Mouse (Mus musculus) cerebral cortex, adult 2 months (tissue): ENCODE measurements around the gene Gm5089.

Source experiments
- WGBS: fragments of 180-500 bp; shearing (Covaris S2); methylation state at CpG from one replicate; pipeline ENCODE4 v1.1.7; 2018; 5-methylcytosine and 5-hydroxymethylcytosine counted together

The Gm5089 gene

GRCm38 (mm10) chr14:122426529-122427203 lies 24.2 kb downstream of the Gm5089 start:
- 77% methylated on average over 10 of the region's 10 CpGs for WGBS

GRCm38 (mm10) chr14:122424441-122424840 lies 26.5 kb downstream of the Gm5089 start:
- 66% methylated on average over 3 of the region's 3 CpGs for WGBS

GRCm38 (mm10) chr14:122416166-122416771 lies 34.6 kb downstream of the Gm5089 start:
- 70% methylated on average over 4 of the region's 4 CpGs for WGBS

DNA sequence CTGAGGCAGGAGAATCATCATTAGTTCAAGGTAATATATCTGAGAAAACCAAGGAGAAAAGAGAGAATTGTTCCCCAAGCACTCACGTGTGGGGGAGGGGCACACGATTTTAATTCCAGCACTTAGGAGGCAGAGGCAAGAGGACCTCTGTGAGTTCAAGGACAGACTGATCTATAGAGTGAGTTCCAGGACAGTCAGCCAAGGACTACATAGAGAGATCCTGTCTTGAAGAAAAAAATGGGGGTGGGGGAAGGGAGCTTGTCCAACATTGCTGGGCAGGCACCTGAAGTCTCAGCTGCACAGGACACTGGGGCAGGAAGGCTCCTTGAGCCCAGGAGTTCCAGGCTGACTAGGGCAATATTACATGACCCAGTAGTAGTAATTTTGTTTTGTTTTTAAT lies 36.1 kb downstream of the Gm5089 start:
- 90% methylated on average over 2 of the region's 2 CpGs for WGBS

DNA sequence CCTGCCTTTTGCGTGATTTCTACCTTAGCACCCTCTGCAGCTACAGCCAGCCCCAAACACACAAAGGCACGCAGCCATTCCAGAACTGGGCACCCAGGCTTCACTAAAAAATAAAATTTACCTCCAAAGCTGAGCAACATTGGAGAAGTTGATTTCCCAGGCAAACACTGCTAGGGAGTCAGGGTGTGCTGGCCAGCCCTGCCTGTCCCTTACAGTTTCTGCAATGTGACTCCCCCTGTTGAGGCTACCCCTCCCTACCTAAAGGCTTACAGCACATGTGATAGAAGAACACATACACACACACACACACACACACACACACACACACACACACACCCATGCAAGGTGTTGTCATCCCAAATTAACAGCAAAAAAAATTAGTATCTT lies 37.4 kb downstream of the Gm5089 start:
- WGBS: 92% methylated on average over 2 of the region's 2 CpGs

DNA sequence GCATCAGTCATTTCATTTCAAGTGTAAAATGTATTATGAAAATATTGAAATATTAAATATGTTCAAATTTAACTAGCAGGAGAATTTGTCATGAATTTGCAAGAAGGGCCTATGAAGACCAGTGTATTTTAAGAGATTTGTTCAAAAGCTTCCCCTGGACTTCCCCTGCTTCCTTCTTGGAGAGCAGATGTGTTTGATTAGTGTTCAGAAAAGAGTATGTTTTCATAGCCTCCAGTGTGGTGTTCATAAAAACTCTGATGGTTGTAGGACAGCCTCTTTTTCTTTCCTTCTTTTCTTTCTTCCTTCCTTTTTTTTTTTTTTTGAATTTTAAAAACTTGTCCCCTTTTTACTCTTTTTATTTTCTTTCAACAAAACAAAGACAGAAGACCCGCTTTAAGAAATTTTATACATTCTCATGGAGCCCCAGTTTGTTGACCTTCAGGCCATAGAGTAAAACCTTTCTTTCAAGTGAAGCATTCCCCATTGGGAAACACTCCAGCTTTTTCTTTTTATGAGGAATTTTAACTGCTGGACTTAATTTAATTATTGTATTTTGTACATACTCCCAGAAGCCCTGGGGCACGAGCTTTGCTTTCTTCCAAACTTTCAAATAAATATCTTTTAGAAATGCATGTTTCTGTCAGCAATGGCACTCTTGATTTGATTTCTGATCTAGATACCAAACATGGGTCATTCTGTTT lies 37.9 kb downstream of the Gm5089 start:
- 84% methylated on average over 2 of the region's 2 CpGs for WGBS

DNA sequence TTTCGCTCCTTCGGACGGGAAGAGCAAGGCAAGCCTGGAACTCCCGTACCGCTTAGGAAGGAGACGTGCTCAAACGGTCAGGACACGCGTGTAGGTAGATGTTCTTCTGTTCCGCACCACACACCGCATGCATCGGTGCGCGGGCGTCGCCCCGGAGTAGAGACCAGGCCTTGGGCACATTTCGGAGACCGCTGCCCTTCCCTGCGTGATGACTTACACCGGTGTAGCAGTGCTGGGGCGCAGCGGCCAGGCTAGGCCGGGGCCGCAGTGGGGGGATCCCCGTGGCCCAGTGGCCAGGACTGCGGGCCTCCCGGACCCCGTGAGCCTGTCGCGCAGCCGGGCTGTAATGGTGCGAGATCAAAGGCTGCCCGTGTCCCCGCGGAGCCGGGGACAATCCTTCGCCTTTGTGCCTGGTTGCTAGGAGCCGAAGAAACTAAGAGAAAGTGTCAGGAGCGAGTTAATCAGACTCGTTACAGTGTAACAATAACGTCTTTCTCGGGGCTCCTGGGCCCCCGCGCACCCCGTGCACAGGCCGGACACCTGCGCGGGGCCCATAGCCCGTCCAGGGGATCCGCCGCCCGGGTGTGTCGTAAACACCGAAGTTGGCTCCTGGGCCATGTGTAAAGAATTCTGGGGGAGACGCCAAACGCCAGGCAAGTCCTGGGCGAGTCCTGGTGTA lies 44.2 kb downstream of the Gm5089 start:
- WGBS: 6% methylated on average over 58 of the region's 58 CpGs

GRCm38 (mm10) chr14:122405897-122406540 lies 44.9 kb downstream of the Gm5089 start:
- WGBS: 14% methylated on average over 18 of the region's 18 CpGs

DNA sequence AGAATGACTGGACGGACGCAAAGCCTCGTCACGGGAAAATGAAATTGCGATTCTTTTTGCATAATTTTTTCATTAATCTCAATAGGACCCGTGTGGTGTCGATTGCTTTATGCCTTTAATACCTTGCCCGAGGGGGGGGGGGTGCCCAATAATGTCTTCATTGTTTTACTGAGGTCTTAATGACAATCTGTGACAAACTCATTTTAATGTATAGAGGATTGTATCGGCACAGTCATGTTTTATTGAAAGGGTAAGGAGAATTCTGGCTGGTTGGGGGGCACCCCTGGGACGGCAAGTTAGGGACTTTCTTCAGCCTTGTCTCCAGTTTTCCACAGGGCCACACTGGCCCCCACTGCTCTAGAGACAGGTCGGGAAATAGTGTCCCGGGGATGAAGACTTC lies 45.7 kb downstream of the Gm5089 start:
- WGBS: 63% methylated on average over 12 of the region's 12 CpGs

DNA sequence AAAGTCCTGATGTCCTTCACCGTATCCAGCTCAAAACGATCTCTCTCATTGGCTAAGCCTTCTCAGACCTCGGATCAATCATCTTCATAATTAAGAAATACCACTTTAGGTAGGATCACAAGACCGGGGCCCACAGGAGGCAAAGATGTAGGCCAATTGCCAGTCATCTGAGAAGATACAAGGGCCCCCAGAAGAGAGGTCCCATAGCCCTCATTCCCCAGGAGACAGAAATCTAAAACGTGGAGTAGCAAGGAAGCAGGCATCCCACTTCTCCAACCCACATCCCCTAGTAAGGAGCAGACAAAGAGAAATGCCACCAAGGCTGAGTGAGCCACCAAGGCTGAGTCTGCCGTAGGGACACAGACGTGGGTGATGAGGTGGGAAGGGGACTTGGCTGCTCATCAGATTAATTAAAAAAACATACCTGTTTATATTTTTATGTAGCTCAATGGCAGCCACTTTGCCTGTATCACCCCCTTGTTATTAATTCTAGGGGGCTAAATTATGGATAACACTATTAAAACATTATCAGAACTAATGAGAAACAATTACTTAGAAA lies 46.2 kb downstream of the Gm5089 start:
- 84% methylated on average over 7 of the region's 7 CpGs for WGBS

DNA sequence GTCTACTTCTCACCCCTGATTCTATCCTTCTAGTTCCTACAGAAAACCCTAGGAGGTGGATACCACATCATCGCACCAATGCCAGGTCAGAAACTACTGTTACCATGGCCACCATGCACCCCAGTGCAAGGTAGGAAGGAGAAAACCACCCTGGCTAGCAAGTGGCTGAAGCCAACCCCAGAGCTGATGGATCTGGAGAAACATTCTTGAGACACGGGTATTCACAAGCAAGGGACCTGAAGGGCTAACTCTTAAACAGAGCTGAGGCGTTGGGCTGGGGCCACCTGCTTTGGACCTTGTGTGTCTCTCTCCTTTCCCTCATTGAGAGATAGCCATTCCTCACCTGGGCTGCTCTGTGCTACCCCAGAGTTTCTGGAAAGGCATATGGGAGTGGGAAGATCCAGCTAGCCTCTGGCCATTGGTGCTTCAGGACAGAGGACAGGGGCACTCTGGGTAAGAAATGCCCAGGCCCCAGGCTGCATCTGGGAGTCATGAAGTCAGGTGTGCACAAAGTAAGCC lies 47.4 kb downstream of the Gm5089 start:
- 74% methylated on average over 3 of the region's 3 CpGs for WGBS

GRCm38 (mm10) chr14:122402716-122403258 lies 48.1 kb downstream of the Gm5089 start:
- WGBS: 45% methylated on average over 12 of the region's 12 CpGs

DNA sequence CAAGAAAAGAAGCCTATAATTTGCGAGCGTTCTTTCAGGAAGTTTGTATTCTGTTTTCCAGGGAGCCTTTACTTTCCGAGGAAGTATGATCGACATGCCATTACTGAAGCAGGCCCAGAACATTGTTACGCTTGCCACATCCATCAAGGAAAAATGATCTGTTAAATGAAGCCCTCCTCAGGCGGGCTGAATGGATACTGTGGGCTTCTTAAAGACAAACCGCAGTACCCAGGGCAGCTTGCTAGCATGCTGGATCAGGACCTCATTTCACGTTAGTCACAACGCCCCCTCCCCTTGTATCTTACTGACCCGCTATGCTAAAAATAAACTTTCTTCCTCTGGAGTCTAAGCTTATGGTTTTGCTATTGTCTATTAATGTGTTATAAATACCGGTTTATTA lies 49.0 kb downstream of the Gm5089 start:
- WGBS: 84% methylated on average over 11 of the region's 11 CpGs

DNA sequence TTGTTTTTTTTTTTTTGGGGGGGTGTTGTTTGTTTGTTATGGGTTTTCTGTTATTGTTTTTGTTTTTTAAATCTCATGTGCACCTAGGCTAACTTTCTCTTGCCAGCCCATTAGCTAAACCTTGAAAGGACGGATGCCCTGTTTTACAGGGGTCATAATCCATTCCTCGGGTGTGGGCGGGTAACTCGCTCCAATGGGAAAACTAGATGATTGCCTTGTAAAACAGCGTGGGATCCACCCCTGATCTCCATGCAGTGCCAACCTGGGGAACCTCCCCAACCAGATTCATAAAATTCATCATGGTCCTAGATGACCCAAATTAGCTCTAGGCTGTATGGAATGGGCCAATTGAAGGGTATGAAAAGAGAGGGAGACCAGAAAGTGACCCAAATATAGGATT lies 51.0 kb downstream of the Gm5089 start:
- 96% methylated on average over 5 of the region's 5 CpGs for WGBS

GRCm38 (mm10) chr14:122398676-122399075 lies 52.2 kb downstream of the Gm5089 start:
- 68% methylated on average over 4 of the region's 4 CpGs for WGBS

DNA sequence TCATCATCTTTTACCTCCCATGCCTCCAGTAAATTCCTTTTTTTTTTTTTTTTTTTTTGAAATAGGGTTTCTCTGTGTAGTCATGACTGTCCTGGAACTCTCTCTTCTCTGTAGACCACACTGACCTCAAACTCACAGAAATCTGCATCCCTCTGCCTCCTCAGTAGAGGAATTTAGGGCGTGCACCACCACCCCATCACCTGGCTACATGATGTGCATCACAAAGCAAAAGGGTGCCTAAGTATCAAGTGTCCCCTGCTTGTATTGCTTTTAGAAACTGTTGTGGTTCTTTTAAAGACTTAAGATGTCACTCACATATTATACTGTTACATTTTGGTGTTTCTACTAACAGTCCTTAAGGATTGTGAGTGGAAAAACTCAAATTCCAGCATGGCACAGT lies 57.8 kb downstream of the Gm5089 start:
- WGBS: 97% methylated on average over 1 of the region's 1 CpGs

DNA sequence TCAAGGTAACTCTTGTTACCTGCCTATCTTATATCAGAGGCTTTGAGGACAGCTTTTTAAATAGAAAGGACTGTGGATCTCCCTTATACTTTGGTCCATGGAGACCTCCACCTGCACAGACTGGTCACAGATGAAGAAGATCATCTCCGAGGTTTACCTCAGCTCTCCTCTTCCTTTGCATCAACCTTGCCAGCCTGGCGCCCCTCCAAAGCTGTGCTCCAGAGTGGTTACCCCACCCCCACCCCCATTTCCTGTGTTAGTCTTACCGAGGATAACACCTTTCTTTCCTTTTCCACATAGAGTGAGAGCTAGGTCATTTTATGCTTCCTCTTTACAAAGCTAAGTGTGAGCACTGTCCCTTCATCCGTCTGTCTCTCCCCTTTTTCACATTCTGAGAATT lies 60.0 kb downstream of the Gm5089 start:
- WGBS: 67% methylated on average over 4 of the region's 4 CpGs

- WGBS: 96% methylated on average over 13 of the region's 13 CpGs
Measured at GRCm38 (mm10) chr14:122389684-122390370, 61.1 kb downstream of the Gm5089 start.

- WGBS: 41% methylated on average over 19 of the region's 19 CpGs
Measured at GRCm38 (mm10) chr14:122388431-122389031, 62.4 kb downstream of the Gm5089 start.

DNA sequence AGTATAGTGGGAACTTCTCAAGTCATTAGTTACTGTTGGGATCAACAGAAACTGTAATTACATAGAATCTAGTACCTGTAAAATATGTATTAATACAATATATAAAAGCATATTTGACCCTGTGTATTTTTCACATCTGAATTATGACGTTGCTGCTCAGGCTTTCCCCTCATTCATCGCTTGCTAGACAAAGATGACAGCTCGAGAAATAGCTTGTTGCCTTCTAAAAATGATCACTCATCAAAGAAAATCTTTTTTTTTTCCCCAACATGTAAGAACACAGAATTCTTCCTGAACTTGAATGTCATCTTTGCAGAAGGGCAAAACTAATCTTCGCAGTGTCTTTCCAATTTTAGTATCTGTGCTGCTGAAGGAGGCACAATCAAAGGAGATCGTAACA lies 63.1 kb downstream of the Gm5089 start:
- WGBS: 89% methylated on average over 5 of the region's 5 CpGs
